Mouse (Mus musculus): ENCODE results near the gene Gm28308. TPM values are rescaled to one million over a fixed set of nuclear protein-coding genes. Genes with fewer than 3 reads are reported as not detected.

The Gm28308 gene
- polyA plus RNA-seq, 1 experiment from 2014 or later: not detected

GRCm38 (mm10) chr6:52153270-52153669 is 59.9 kb downstream of the Gm28308 start:
- ATAC-seq (ENCODE audit: low read depth) (no peak), DNase-seq (no peak)
- H3K9me3 ChIP-seq (replicated peaks): no peaks in the 10 kb centered on the region
- no peak overlapping the region for H3K4me3 ChIP-seq (replicated peaks)
- 0 out of 2 replicates have a peak, but pooled peaks cover under 1% of the 10 kb centered on the region for H3K4me1 ChIP-seq (replicated peaks)
- no peak overlapping the region for H3K9ac ChIP-seq
- H3K27me3 ChIP-seq: peaks cover 92% of the 10 kb centered on the region
- 10% methylated on average over 6 of the region's 6 CpGs for WGBS (ENCODE audit: insufficient replicate concordance)
- no peak overlapping the region for H3K27ac ChIP-seq
- H3K4me2 ChIP-seq: no peak overlapping the region
- no peaks in the 10 kb centered on the region for H3K36me3 ChIP-seq

- Histone ChIP-seq H3K27me3 (peaks cover 85% of the 10 kb centered on the region), H3K4me2 (no peak overlapping the region), H3K4me1 (replicated peaks) (no peaks in the 10 kb centered on the region), H3K9ac (no peak overlapping the region), H3K27ac (no peak overlapping the region), H3K4me3 (replicated peaks) (no peak overlapping the region), H3K9me3 (replicated peaks) (no peaks in the 10 kb centered on the region), H3K36me3 (no peaks in the 10 kb centered on the region)
- no peak for ATAC-seq (ENCODE audit: low read depth)
- DNase-seq: no peak
- 17% methylated on average over 16 of the region's 16 CpGs for WGBS (ENCODE audit: insufficient replicate concordance)
Measured at GRCm38 (mm10) chr6:52152226-52153193, 60.6 kb downstream of the Gm28308 start.

GRCm38 (mm10) chr6:52151571-52151970 is 61.6 kb downstream of the Gm28308 start:
- Histone ChIP-seq H3K27me3 (peaks cover 82% of the 10 kb centered on the region), H3K4me3 (replicated peaks) (no peak overlapping the region), H3K9ac (no peak overlapping the region), H3K27ac (no peak overlapping the region), H3K4me1 (replicated peaks) (no peaks in the 10 kb centered on the region), H3K9me3 (replicated peaks) (no peaks in the 10 kb centered on the region), H3K4me2 (no peak overlapping the region), H3K36me3 (no peaks in the 10 kb centered on the region)
- 18% methylated on average over 4 of the region's 4 CpGs for WGBS (ENCODE audit: insufficient replicate concordance)
- DNase-seq: no peak
- no peak for ATAC-seq (ENCODE audit: low read depth)

- Histone ChIP-seq H3K4me1 (replicated peaks) (no peaks in the 10 kb centered on the region), H3K4me2 (no peak overlapping the region), H3K9me3 (replicated peaks) (no peaks in the 10 kb centered on the region), H3K36me3 (no peaks in the 10 kb centered on the region), H3K4me3 (replicated peaks) (no peak overlapping the region), H3K27ac (no peak overlapping the region), H3K27me3 (peaks cover 75% of the 10 kb centered on the region), H3K9ac (no peak overlapping the region)
- ATAC-seq (ENCODE audit: low read depth): no peak
- whole genome bisulfite sequencing (ENCODE audit: insufficient replicate concordance): 7% methylated on average over 16 of the region's 16 CpGs
- DNase-seq: no peak
Measured at GRCm38 (mm10) chr6:52150401-52150966, 62.7 kb downstream of the Gm28308 start.

- H3K36me3 ChIP-seq: no peaks in the 10 kb centered on the region
- 67% methylated on average over 5 of the region's 5 CpGs for WGBS (ENCODE audit: insufficient replicate concordance)
- no peak overlapping the region for H3K27ac ChIP-seq
- no peak for DNase-seq
- ATAC-seq (ENCODE audit: low read depth): no peak
- H3K9me3 ChIP-seq (replicated peaks): no peaks in the 10 kb centered on the region
- no peak overlapping the region for H3K4me2 ChIP-seq
- H3K9ac ChIP-seq: no peak overlapping the region
- H3K27me3 ChIP-seq: 0 out of 2 replicates have a peak, but pooled peaks cover 2% of the 10 kb centered on the region
- no peaks in the 10 kb centered on the region for H3K4me1 ChIP-seq (replicated peaks)
- no peak overlapping the region for H3K4me3 ChIP-seq (replicated peaks)
Measured at GRCm38 (mm10) chr6:52139115-52139514, 74.0 kb downstream of the Gm28308 start.

GRCm38 (mm10) chr6:52138576-52138975 is 74.6 kb downstream of the Gm28308 start:
- ATAC-seq (ENCODE audit: low read depth) (no peak), DNase-seq (no peak)
- Histone ChIP-seq H3K4me2 (no peak overlapping the region), H3K9me3 (replicated peaks) (no peaks in the 10 kb centered on the region), H3K4me1 (replicated peaks) (no peaks in the 10 kb centered on the region), H3K27me3 (0 out of 2 replicates have a peak, but pooled peaks cover 2% of the 10 kb centered on the region), H3K9ac (no peak overlapping the region), H3K36me3 (no peaks in the 10 kb centered on the region), H3K27ac (no peak overlapping the region), H3K4me3 (replicated peaks) (no peak overlapping the region)
- WGBS (ENCODE audit: insufficient replicate concordance): 69% methylated on average over 10 of the region's 10 CpGs

- no peak overlapping the region for H3K27ac ChIP-seq
- DNase-seq (no peak), ATAC-seq (ENCODE audit: low read depth) (no peak)
- no peak overlapping the region for H3K4me2 ChIP-seq
- H3K9ac ChIP-seq: no peak overlapping the region
- no peaks in the 10 kb centered on the region for H3K36me3 ChIP-seq
- WGBS (ENCODE audit: insufficient replicate concordance): 61% methylated on average over 9 of the region's 9 CpGs
- no peaks in the 10 kb centered on the region for H3K9me3 ChIP-seq (replicated peaks)
- H3K27me3 ChIP-seq: 0 out of 2 replicates have a peak, but pooled peaks cover under 1% of the 10 kb centered on the region
- H3K4me3 ChIP-seq (replicated peaks): no peak overlapping the region
- H3K4me1 ChIP-seq (replicated peaks): no peaks in the 10 kb centered on the region
Measured at GRCm38 (mm10) chr6:52137841-52138535, 75.2 kb downstream of the Gm28308 start.

- Histone ChIP-seq H3K27me3 (peaks cover 7% of the 10 kb centered on the region; the same call in 1 of the 2 replicates), H3K4me2 (no peak overlapping the region), H3K9ac (no peak overlapping the region), H3K27ac (no peak overlapping the region), H3K36me3 (no peaks in the 10 kb centered on the region), H3K9me3 (replicated peaks) (no peaks in the 10 kb centered on the region; the same call in 1 of the 2 replicates), H3K4me1 (replicated peaks) (no peaks in the 10 kb centered on the region), H3K4me3 (replicated peaks) (no peak overlapping the region)
- WGBS (ENCODE audit: insufficient replicate concordance): 54% methylated on average over 4 of the region's 4 CpGs
- DNase-seq: no peak
- no peak for ATAC-seq (ENCODE audit: low read depth)
Measured at GRCm38 (mm10) chr6:52123673-52124072, 89.5 kb downstream of the Gm28308 start.

GRCm38 (mm10) chr6:52121173-52121572 is 92.0 kb downstream of the Gm28308 start:
- WGBS (ENCODE audit: insufficient replicate concordance): 33% methylated on average over 3 of the region's 3 CpGs

GRCm38 (mm10) chr6:52118903-52119635 is 94.1 kb downstream of the Gm28308 start:
- Histone ChIP-seq H3K4me3 (replicated peaks) (no peak overlapping the region), H3K27ac (no peak overlapping the region), H3K36me3 (no peaks in the 10 kb centered on the region), H3K4me1 (replicated peaks) (0 out of 2 replicates have a peak, but pooled peaks cover 4% of the 10 kb centered on the region), H3K4me2 (no peak overlapping the region), H3K9me3 (replicated peaks) (no peaks in the 10 kb centered on the region), H3K27me3 (peaks cover 18% of the 10 kb centered on the region; the same call in 1 of the 2 replicates), H3K9ac (no peak overlapping the region)
- DNase-seq: no peak
- ATAC-seq (ENCODE audit: low read depth): no peak
- 37% methylated on average over 6 of the region's 6 CpGs for WGBS (ENCODE audit: insufficient replicate concordance)

More at GRCm38 (mm10) chr6:52121173-52121572, 92.0 kb downstream of the Gm28308 start:
- H3K4me1 ChIP-seq (replicated peaks): no peaks in the 10 kb centered on the region
- H3K27me3 ChIP-seq: peaks cover 10% of the 10 kb centered on the region; the same call in 1 of the 2 replicates
- H3K9ac ChIP-seq: no peak overlapping the region
- H3K36me3 ChIP-seq: no peaks in the 10 kb centered on the region
- no peak overlapping the region for H3K27ac ChIP-seq
- DNase-seq (no peak), ATAC-seq (ENCODE audit: low read depth) (no peak)
- no peak overlapping the region for H3K4me2 ChIP-seq
- no peak overlapping the region for H3K4me3 ChIP-seq (replicated peaks)
- no peaks in the 10 kb centered on the region for H3K9me3 ChIP-seq (replicated peaks)

Data from liver, embryonic 13.5 days (tissue).